Mouse (Mus musculus): Measurements from ENCODE around the gene Srrd. TPM values are rescaled to one million over a fixed set of nuclear protein-coding genes. Genes with fewer than 3 reads are reported as not detected.

Gene Srrd
- total and polyA plus RNA-seq, 3 experiments: 36.5 to 49.3 TPM; not detected in 1

- TF ChIP-seq MEF2A (IDR thresholded peaks at IDR 0.05; ENCODE audit: extremely low read depth, insufficient replicate concordance, low read depth, low read length, poor library complexity, severe bottlenecking): no peak
These were observed 54.4 kb downstream of the Srrd start (continued) for GRCm38 (mm10) chr5:112288193-112289141.

DNA sequence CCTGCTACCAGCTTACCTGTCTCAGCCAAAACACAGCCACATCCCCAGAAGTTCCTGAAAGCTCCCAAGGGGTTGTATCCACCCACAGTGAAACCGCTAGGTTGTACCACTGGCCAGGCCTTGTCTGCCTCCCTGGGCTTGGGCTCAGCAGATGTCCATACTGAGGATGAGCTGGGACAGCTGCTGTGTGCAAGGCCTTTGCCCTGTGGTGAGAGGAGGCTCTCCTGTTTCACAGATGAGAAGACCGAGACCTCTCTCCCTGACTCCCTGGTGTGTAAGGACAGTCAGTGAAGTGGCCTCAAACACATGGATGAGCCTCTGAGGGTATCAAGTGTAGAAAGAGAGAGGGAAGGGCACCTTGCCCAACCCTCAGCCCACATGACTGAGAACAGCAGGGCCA is 55.2 kb downstream of the Srrd start:
- no peaks in the 10 kb centered on the region for H3K9me3 ChIP-seq (replicated peaks; ENCODE audit: insufficient read depth, low read length)
- peaks cover 0 to 51% of the 10 kb centered on the region in 2 experiments; a peak in 2 of 4 replicates for H3K36me3 ChIP-seq (ENCODE audit: control insufficient read depth in 1 of 2, insufficient read depth in 2 of 2, low read length in 2 of 2)
- H3K27ac ChIP-seq (ENCODE audit: control insufficient read depth, low read depth, low read length): peak overlapping the region; percentile 91
- TF ChIP-seq HCFC1 (IDR thresholded peaks at IDR 0.05; ENCODE audit: low read depth, low read length): no peak
- TF ChIP-seq POLR2A (IDR thresholded peaks at IDR 0.05; ENCODE audit: control insufficient read depth in 1 of 2, insufficient read depth in 1 of 2, low read depth in 1 of 2, low read length in 2 of 2, poor library complexity in 1 of 2): no peak
- no peak for TF ChIP-seq TCF12 (IDR thresholded peaks at IDR 0.05; ENCODE audit: low read depth, low read length)
- no peak for TF ChIP-seq GATA1 (IDR thresholded peaks at IDR 0.05; ENCODE audit: low read depth, low read length)
- TF ChIP-seq KAT2A (conservative IDR thresholded peaks at IDR 0.05; ENCODE audit: low read depth, low read length): no peak
- TF ChIP-seq SMC3 (IDR thresholded peaks at IDR 0.05; ENCODE audit: low read depth, low read length): no peak
- TF ChIP-seq NRF1 (IDR thresholded peaks at IDR 0.05; ENCODE audit: insufficient read depth, low read depth, low read length, poor library complexity, severe bottlenecking): no peak
- no peak for TF ChIP-seq ZNF384 (IDR thresholded peaks at IDR 0.05; ENCODE audit: low read depth, low read length)
- TF ChIP-seq RAD21 (IDR thresholded peaks at IDR 0.05; ENCODE audit: low read depth, low read length): no peak
- H3K79me2 ChIP-seq (ENCODE audit: control insufficient read depth, insufficient read depth, low read length, poor library complexity): peaks cover 74% of the 10 kb centered on the region
- peak overlapping the region; percentile 54 for H3K9ac ChIP-seq (ENCODE audit: control insufficient read depth, low read depth, low read length, poor library complexity, severe bottlenecking)
- peaks cover 13 to 60% of the 10 kb centered on the region in 2 experiments for H3K4me1 ChIP-seq (ENCODE audit: control insufficient read depth in 1 of 2, insufficient read depth in 2 of 2, low read length in 2 of 2)
- H3K27me3 ChIP-seq (ENCODE audit: control insufficient read depth in 1 of 2, insufficient read depth in 2 of 2, low read length in 2 of 2): no peaks in the 10 kb centered on the region
- no peak overlapping the region for H3K4me3 ChIP-seq (ENCODE audit: control insufficient read depth in 1 of 2, insufficient read depth in 1 of 2, low read depth in 2 of 2, low read length in 2 of 2)
- no peak for DNase-seq (ENCODE audit: low read depth, low spot score)

Other genes with a start within 250 kb of the Srrd start
- 0.29 and 0.39 TPM in 2 replicates for gene Cryba4, start 90.5 kb downstream of the Srrd start, total RNA-seq (2012; rRNA removed)
- gene Cryba4, start 90.5 kb downstream of the Srrd start, polyA plus RNA-seq (2012; ENCODE audit: insufficient read depth in 1 of 2, insufficient read length in 2 of 2, low read depth in 1 of 2, low replicate concordance in 2 of 2, missing spikeins in 1 of 2): under 1 TPM in 1 of 2 experiments, not detected in 1; 0.77 TPM
- 0.27 TPM in 1 of 2 replicates, not detected in the other for gene Crybb1, start 87.2 kb downstream of the Srrd start, total RNA-seq (2012; rRNA removed)
- gene Crybb1, start 87.2 kb downstream of the Srrd start, polyA plus RNA-seq (2012; ENCODE audit: insufficient read depth in 1 of 2, insufficient read length in 2 of 2, low read depth in 1 of 2, low replicate concordance in 2 of 2, missing spikeins in 1 of 2): under 1 TPM in 1 of 2 experiments, not detected in 1; 0.24 TPM
- 63.1 and 86.1 TPM in 2 replicates for gene Tpst2, start 66.3 kb downstream of the Srrd start, total RNA-seq (2012; rRNA removed)
- 10 to 100 TPM in 1 of 2 experiments, not detected in 1; 57.8 TPM for gene Tpst2, start 66.3 kb downstream of the Srrd start, polyA plus RNA-seq (2012; ENCODE audit: insufficient read depth in 1 of 2, insufficient read length in 2 of 2, low read depth in 1 of 2, low replicate concordance in 2 of 2, missing spikeins in 1 of 2)
- gene Tfip11, start 16.7 kb downstream of the Srrd start, total RNA-seq (2012; rRNA removed): 30.3 and 34.6 TPM in 2 replicates
- 10 to 100 TPM in 1 of 2 experiments, not detected in 1; 44.7 TPM for gene Tfip11, start 16.7 kb downstream of the Srrd start, polyA plus RNA-seq (2012; ENCODE audit: insufficient read depth in 1 of 2, insufficient read length in 2 of 2, low read depth in 1 of 2, low replicate concordance in 2 of 2, missing spikeins in 1 of 2)
- gene Hps4, start within 50 bp of the Srrd start, total RNA-seq (2012; rRNA removed): 28.9 and 37.1 TPM in 2 replicates
- 10 to 100 TPM in 1 of 2 experiments, not detected in 1; 41.7 TPM for gene Hps4, start within 50 bp of the Srrd start, polyA plus RNA-seq (2012; ENCODE audit: insufficient read depth in 1 of 2, insufficient read length in 2 of 2, low read depth in 1 of 2, low replicate concordance in 2 of 2, missing spikeins in 1 of 2)
- 0.04 TPM in 1 of 2 replicates, not detected in the other for gene Gm6583, start 13.0 kb upstream of the Srrd start, total RNA-seq (2012; rRNA removed)
- gene Gm6583, start 13.0 kb upstream of the Srrd start, polyA plus RNA-seq (2012; ENCODE audit: insufficient read depth in 1 of 2, insufficient read length in 2 of 2, low read depth in 1 of 2, low replicate concordance in 2 of 2, missing spikeins in 1 of 2): under 1 TPM in 1 of 2 experiments, not detected in 1; 0.11 TPM
- 0.08 TPM in 1 of 2 replicates, not detected in the other for gene Asphd2, start 51.8 kb upstream of the Srrd start, total RNA-seq (2012; rRNA removed)
- not detected for gene Asphd2, start 51.8 kb upstream of the Srrd start, polyA plus RNA-seq (2012; ENCODE audit: insufficient read depth in 1 of 2, insufficient read length in 2 of 2, low read depth in 1 of 2, low replicate concordance in 2 of 2, missing spikeins in 1 of 2)
- gene Gm6588, start 106.4 kb upstream of the Srrd start, total RNA-seq (2012; rRNA removed): not detected in 2 replicates
- gene Gm6588, start 106.4 kb upstream of the Srrd start, polyA plus RNA-seq (2012; ENCODE audit: insufficient read depth in 1 of 2, insufficient read length in 2 of 2, low read depth in 1 of 2, low replicate concordance in 2 of 2, missing spikeins in 1 of 2): not detected
- not detected in 2 replicates for gene Sez6l, start 234.1 kb upstream of the Srrd start, total RNA-seq (2012; rRNA removed)
- not detected for gene Sez6l, start 234.1 kb upstream of the Srrd start, polyA plus RNA-seq (2012; ENCODE audit: insufficient read depth in 1 of 2, insufficient read length in 2 of 2, low read depth in 1 of 2, low replicate concordance in 2 of 2, missing spikeins in 1 of 2)

Measured in MEL (cell line).